Mouse (Mus musculus) lung, postnatal 0 days (tissue): ENCODE data around the gene Anxa6. TPM values are rescaled to one million over a fixed set of nuclear protein-coding genes. Genes with fewer than 3 reads are reported as not detected.

Source experiments
- ATAC-seq: fragments of 200-750 bp; cut with Nextera tagmentation; 2 replicates; pipeline ENCODE4 v1.8.0; 2017; ENCODE audit warnings: moderate library complexity
- DNase-seq: peaks from one replicate; pipeline ENCODE4 v3.0.0-alpha.2; 2016; ENCODE audit warnings: low spot score
- H3K27ac ChIP-seq: fragments of 300-500 bp; sonication (generic); 2 replicates; pipeline ENCODE4 v1.5.1; 2014; ENCODE audit warnings: antibody characterized with exemption, mild to moderate bottlenecking, low read length, mixed read lengths
- H3K27me3 ChIP-seq: fragments of 300-500 bp; sonication (generic); replicated peaks from 2 replicates; pipeline ENCODE4 v1.6.1; 2014; ENCODE audit warnings: low read length, mixed read lengths; ENCODE audit not compliant: insufficient read depth
- H3K36me3 ChIP-seq: fragments of 300-500 bp; sonication (generic); 2 replicates; pipeline ENCODE4 v1.6.1; 2014; ENCODE audit warnings: low read length, mixed read lengths; ENCODE audit not compliant: insufficient read depth
- H3K4me1 ChIP-seq: fragments of 300-500 bp; sonication (generic); 2 replicates; pipeline ENCODE4 v1.6.1; 2014; ENCODE audit warnings: antibody characterized with exemption, low read depth, low read length, mixed read lengths; ENCODE audit not compliant: insufficient read depth
- H3K4me2 ChIP-seq: fragments of 300-500 bp; sonication (generic); replicated peaks from 2 replicates; pipeline ENCODE4 v1.6.1; 2014; ENCODE audit warnings: low read depth, mild to moderate bottlenecking, low read length, moderate library complexity, mixed read lengths
- H3K4me3 ChIP-seq: fragments of 300-500 bp; sonication (generic); 2 replicates; pipeline ENCODE4 v1.5.1; 2014; ENCODE audit warnings: low read depth, low read length
- H3K9ac ChIP-seq: fragments of 300-500 bp; sonication (generic); replicated peaks from 2 replicates; pipeline ENCODE4 v1.6.1; 2014; ENCODE audit warnings: low read depth, mild to moderate bottlenecking
- H3K9me3 ChIP-seq: fragments of 300-500 bp; sonication (generic); 2 replicates; pipeline ENCODE4 v1.6.1; 2016; ENCODE audit warnings: low read length, mixed read lengths
- CTCF ChIP-seq: IDR thresholded peaks from 2 replicates; pipeline ENCODE4 v1.5.1; 2016; ENCODE audit warnings: antibody characterized with exemption, mild to moderate bottlenecking
- EP300 ChIP-seq: IDR thresholded peaks from 2 replicates; pipeline ENCODE4 v1.6.1; 2016; ENCODE audit warnings: antibody characterized with exemption, mild to moderate bottlenecking, control low read depth
- WGBS: fragments of 180-500 bp; shearing (Covaris S2); extraction: QIAGEN DNeasy Blood & Tissue Kit; methylation state at CpG from one replicate; pipeline ENCODE4 v1.1.7; 2014; 5-methylcytosine and 5-hydroxymethylcytosine counted together
- polyA plus RNA-seq: library from polyadenylated mRNA; unstranded; fragments of >200 nt; fragmentation: Nextera tagmentation; extraction: Ambion mirVana; gene quantifications from 2 replicates; pipeline ENCODE4 v1.2.1, GENCODE M21; 2015

The Anxa6 gene
- polyA plus RNA-seq, 1 experiment from 2014 or later = 228 TPM

DNA sequence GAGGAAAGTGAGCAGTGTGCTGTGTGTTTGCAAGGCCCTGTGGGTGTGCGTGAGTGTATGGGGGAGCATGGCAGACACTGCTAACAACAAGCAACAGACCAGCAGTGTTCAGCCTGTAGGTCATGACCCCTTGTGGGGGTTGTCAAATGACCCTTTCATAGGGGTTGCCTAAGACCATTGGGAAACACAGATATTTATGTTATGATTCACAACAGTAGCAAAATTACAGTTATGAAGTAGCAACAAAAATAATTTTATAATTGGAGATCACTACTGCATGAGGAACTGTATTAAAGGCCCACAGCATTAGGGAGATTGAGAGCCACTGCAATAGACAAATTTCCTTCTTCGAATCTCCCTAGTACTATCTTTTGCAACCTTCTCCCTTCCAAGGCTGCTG is 13.5 kb downstream of the Anxa6 start:
- Histone ChIP-seq H3K36me3 (peaks cover 14% of the 10 kb centered on the region), H3K27me3 (no peaks in the 10 kb centered on the region), H3K9ac (no peak overlapping the region), H3K4me3 (no peak overlapping the region), H3K4me1 (peaks cover 46% of the 10 kb centered on the region), H3K9me3 (no peaks in the 10 kb centered on the region), H3K27ac (peak overlapping the region; percentile 89; the same call in 1 of the 2 replicates), H3K4me2 (no peak overlapping the region)
- no peak for TF ChIP-seq CTCF
- 0 out of 2 replicates have a peak, but pooled peaks have one; percentile 14 for TF ChIP-seq EP300
- 72% methylated on average over 2 of the region's 2 CpGs for WGBS
- DNase-seq = peak; percentile 54
- ATAC-seq = no peak

DNA sequence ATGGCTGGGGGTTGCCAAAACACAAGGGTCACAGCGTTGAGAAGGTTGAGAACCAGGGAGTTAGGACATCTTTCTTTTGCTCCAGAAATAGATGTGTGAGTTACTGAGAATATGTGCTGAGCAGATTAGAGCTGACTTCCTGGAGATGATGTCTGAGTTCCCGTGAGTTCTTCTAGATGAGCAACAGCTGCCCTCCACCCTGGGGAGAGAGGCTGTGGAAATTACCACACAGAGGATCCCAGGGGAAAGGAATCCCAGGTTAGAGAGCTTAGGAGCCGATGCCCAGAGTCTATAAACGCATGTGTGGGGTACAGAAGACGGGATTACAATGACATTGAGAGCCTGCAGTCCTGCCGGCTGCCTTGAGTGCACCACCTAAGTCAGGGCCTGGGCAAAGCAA is 15.2 kb downstream of the Anxa6 start:
- no peak overlapping the region for H3K9ac ChIP-seq
- H3K4me3 ChIP-seq = no peak overlapping the region
- peak; percentile 82 for DNase-seq
- no peaks in the 10 kb centered on the region for H3K27me3 ChIP-seq
- H3K4me2 ChIP-seq = no peak overlapping the region
- peaks cover 34% of the 10 kb centered on the region for H3K4me1 ChIP-seq
- no peaks in the 10 kb centered on the region for H3K9me3 ChIP-seq
- peak; percentile 19 for ATAC-seq
- peak overlapping the region; percentile 40 for H3K27ac ChIP-seq
- TF ChIP-seq EP300 (peak; percentile 43; the same call in 1 of the 2 replicates), CTCF (no peak)
- peaks cover 14% of the 10 kb centered on the region for H3K36me3 ChIP-seq
- 56% methylated on average over 6 of the region's 6 CpGs for WGBS

DNA sequence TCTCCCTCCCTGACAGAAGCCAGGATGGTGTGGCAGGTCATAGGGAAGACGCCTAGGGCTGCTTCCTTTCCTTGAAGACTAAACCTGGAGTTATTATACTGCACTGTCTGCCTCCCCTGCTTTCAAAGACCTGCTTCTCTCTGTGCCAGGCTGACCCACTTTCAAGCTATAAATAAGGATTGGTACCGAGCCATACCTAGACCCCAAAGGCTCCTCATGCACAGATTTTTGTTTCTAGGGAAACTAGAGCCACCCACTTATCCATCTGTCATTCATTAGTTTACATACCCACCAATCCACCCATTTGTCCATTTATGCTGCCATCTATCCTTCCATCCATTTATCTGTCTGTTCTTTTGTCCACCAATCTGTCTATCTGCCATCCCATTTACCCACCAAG is 16.0 kb downstream of the Anxa6 start:
- no peak overlapping the region for H3K4me2 ChIP-seq
- no peak overlapping the region for H3K9ac ChIP-seq
- H3K36me3 ChIP-seq = peaks cover 14% of the 10 kb centered on the region

DNA sequence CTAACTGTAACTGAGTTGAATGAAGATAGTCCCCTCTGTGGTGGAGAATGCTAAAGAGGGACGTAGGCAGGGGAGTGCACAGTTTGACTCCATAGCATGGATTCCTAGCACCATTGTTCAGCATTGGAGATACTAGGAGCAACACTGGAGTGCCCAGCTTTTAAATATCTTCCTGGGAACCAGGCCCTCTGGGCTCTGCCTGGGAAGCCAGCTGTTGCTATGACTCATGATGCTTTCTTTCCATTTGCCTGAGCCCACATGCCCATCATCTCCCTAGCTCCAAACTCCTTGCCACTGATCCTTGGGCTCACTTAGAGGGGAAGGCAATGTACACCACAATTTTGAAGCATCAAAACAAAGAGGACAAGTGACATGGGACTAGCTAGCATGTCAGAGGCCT is 16.5 kb downstream of the Anxa6 start:
- H3K36me3 ChIP-seq = peaks cover 14% of the 10 kb centered on the region
- peaks cover 24% of the 10 kb centered on the region for H3K4me1 ChIP-seq
- TF ChIP-seq CTCF = no peak
- no peak for TF ChIP-seq EP300

More for the DNA sequence above, 16.0 kb downstream of the Anxa6 start:
- TF ChIP-seq CTCF = no peak
- TF ChIP-seq EP300 = no peak
- Histone ChIP-seq H3K4me1 (peaks cover 28% of the 10 kb centered on the region), H3K27ac (no peak overlapping the region), H3K4me3 (no peak overlapping the region), H3K9me3 (no peaks in the 10 kb centered on the region), H3K27me3 (no peaks in the 10 kb centered on the region)
- no peak for ATAC-seq
- no peak for DNase-seq
- WGBS = 88% methylated on average over 2 of the region's 2 CpGs

DNA sequence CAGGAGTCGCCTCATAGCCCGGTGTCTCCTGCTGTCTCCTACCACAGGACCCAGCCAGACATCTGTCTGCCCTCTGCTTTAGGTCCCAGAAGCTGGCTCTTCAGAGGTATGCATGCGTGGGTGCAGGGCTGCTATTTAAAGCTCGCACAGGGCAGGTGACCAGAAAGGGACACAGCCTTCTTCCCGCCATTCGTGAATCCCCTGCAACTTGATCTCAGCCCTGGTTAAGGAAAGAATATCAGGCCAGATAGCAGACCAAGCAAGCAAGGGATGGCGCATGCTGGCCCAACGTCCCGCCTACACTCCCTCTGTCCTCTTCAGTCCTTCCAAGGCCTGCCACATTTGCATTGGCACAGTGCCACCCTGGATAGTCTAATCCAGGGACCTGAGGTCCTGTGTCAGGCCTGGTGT is 17.4 kb downstream of the Anxa6 start:
- peak; percentile 67 for DNase-seq
- Histone ChIP-seq H3K27ac (no peak overlapping the region), H3K9me3 (no peaks in the 10 kb centered on the region), H3K4me2 (no peak overlapping the region), H3K4me1 (peaks cover 15% of the 10 kb centered on the region), H3K27me3 (no peaks in the 10 kb centered on the region), H3K36me3 (peaks cover 23% of the 10 kb centered on the region), H3K9ac (no peak overlapping the region), H3K4me3 (no peak overlapping the region)
- WGBS = 54% methylated on average over 9 of the region's 9 CpGs
- no peak for TF ChIP-seq EP300
- no peak for TF ChIP-seq CTCF
- peak; percentile 23; the same call in 1 of the 2 replicates for ATAC-seq

More for the DNA sequence above, 16.5 kb downstream of the Anxa6 start:
- Histone ChIP-seq H3K27ac (no peak overlapping the region), H3K9ac (no peak overlapping the region), H3K4me2 (no peak overlapping the region), H3K9me3 (no peaks in the 10 kb centered on the region), H3K4me3 (no peak overlapping the region), H3K27me3 (no peaks in the 10 kb centered on the region)
- 96% methylated on average over 1 of the region's 1 CpGs for WGBS
- no peak for ATAC-seq
- DNase-seq = no peak

DNA sequence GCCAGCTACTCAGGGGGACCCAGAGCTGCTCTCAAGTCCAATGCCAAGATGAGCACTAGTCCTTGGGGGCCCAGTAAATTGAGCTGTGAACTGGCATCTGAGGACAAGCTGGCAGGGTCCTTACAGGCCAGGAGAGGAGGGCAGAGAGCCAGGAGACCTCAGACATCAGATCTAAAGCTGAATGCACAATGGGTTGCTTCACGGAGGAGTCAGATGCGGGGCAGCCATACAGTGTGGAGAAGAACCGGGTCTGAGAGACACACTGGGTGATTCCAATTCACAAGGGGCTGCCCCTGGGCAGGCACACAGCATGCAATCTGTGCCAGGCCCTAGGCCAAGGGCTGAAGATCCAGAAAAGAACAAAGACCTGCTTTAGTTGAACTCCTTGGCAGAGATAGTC is 18.0 kb downstream of the Anxa6 start:
- peaks cover 23% of the 10 kb centered on the region for H3K36me3 ChIP-seq
- WGBS = 53% methylated on average over 3 of the region's 3 CpGs
- no peak overlapping the region for H3K27ac ChIP-seq
- H3K9ac ChIP-seq = no peak overlapping the region
- H3K4me2 ChIP-seq = no peak overlapping the region
- ATAC-seq (no peak), DNase-seq (no peak)
- H3K4me3 ChIP-seq = no peak overlapping the region
- peaks cover 15% of the 10 kb centered on the region for H3K4me1 ChIP-seq
- no peaks in the 10 kb centered on the region for H3K9me3 ChIP-seq
- no peak for TF ChIP-seq EP300
- TF ChIP-seq CTCF = no peak
- no peaks in the 10 kb centered on the region for H3K27me3 ChIP-seq

DNA sequence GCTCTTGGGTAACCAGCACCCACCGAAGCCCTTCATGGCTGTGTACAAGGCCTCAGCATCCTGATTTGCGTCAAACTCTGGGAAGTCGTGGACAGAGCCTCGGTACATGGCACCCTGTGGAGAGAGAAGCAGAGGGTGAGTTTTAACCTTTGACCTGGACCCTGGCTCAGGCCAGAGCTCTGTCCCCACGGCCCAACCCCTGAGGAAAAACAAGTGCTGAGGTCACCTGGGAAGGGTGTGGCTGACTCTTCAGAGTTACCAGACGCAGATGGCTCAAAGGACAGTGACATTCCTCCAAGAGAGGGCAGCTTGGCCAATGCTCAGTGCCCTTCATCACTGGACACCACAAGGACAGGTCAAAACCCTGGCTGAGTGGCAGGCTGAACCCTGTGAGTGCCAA is 19.4 kb downstream of the Anxa6 start:
- no peaks in the 10 kb centered on the region for H3K9me3 ChIP-seq
- 74% methylated on average over 6 of the region's 6 CpGs for WGBS
- peaks cover 15% of the 10 kb centered on the region for H3K36me3 ChIP-seq
- H3K27me3 ChIP-seq = no peaks in the 10 kb centered on the region
- no peak for TF ChIP-seq CTCF
- no peak for TF ChIP-seq EP300
- no peak for DNase-seq
- no peak for ATAC-seq
- no peak overlapping the region for H3K27ac ChIP-seq
- peaks cover 12% of the 10 kb centered on the region; the same call in 1 of the 2 replicates for H3K4me1 ChIP-seq
- no peak overlapping the region for H3K4me2 ChIP-seq
- no peak overlapping the region for H3K9ac ChIP-seq
- no peak overlapping the region for H3K4me3 ChIP-seq
